Mouse (Mus musculus) T-helper 2 cell (primary cell): Measurements from ENCODE around the gene Olfr578.

Source experiments
- in situ Hi-C: fragments of 300-600 bp; cut with MboI, MseI; formaldehyde crosslinking; loops from one replicate; pipeline ENCODE4 v1.15.1; 2025; ENCODE audit warnings: high pct_unique_total_duplicates

Gene Olfr578

GRCm38 (mm10) chr7:102989224-102989623 is at the start of gene Olfr578:
Gene Olfr578, minus strand, starts transcription at chr7:102989324.
- in situ Hi-C loops: no loop called here

GRCm38 (mm10) chr7:103037724-103038123 is 48.6 kb upstream of the Olfr578 start, which contains the start of gene Olfr582:
Gene Olfr582, plus strand, starts transcription at chr7:103038024.
- in situ Hi-C loops: no loop called here

GRCm38 (mm10) chr7:102975843-102976242 is 13.3 kb downstream of the Olfr578 start, which contains the start of gene Olfr577:
Gene Olfr577, minus strand, starts transcription at chr7:102975943.
- in situ Hi-C loops: no loop called here

GRCm38 (mm10) chr7:102974399-102974798 is 14.7 kb downstream of the Olfr578 start:
- in situ Hi-C loops: no loop called here

GRCm38 (mm10) chr7:102962360-102962759 is 26.8 kb downstream of the Olfr578 start, which contains the start of gene Olfr576:
Gene Olfr576, plus strand, starts transcription at chr7:102962660.
- in situ Hi-C loops: no loop called here

- in situ Hi-C loops: no loop called here
These were observed 30.5 kb downstream of the Olfr578 start, which contains the start of gene Olfr575 for GRCm38 (mm10) chr7:102958593-102958992. Gene Olfr575, minus strand, starts transcription at chr7:102958775.

GRCm38 (mm10) chr7:102958137-102958536 is 31.0 kb downstream of the Olfr578 start:
- in situ Hi-C loops: no loop called here

GRCm38 (mm10) chr7:102950732-102951131 is 38.4 kb downstream of the Olfr578 start:
- in situ Hi-C loops: no loop called here

- in situ Hi-C loops: loop anchor here (10.0 kb wide), 1 partner anchor 1567 kb away; no protein-coding TSS in a partner anchor
These were observed 41.0 kb downstream of the Olfr578 start, which contains the start of gene Olfr574 for GRCm38 (mm10) chr7:102948167-102948566. Gene Olfr574, plus strand, starts transcription at chr7:102948467.

GRCm38 (mm10) chr7:102943417-102943816 is 45.7 kb downstream of the Olfr578 start:
- in situ Hi-C loops: loop anchor here (10.0 kb wide), 1 partner anchor 1571 kb away; no protein-coding TSS in a partner anchor

- in situ Hi-C loops: loop anchor here (10.0 kb wide), 1 partner anchor 1572 kb away; no protein-coding TSS in a partner anchor
These were observed 46.6 kb downstream of the Olfr578 start, which contains the start of gene Olfr573-ps1 for GRCm38 (mm10) chr7:102942475-102942874. Gene Olfr573-ps1, minus strand, starts transcription at chr7:102942575.
